Mouse (Mus musculus) embryonic fibroblast, embryonic 13.5 days (primary cell): ENCODE measurements at regions not wholly inside any gene's neighbourhood (a gene's known extent, or its start where the extent isn't known, plus 50 kb on each side); places are given as distances from the start of the nearest gene placed in this dataset.

ENCODE experiments used
- H3K27ac ChIP-seq: 2 replicates; pipeline ENCODE4 v1.5.1; 2012; ENCODE audit warnings: low read length, control low read depth, inconsistent platforms; ENCODE audit not compliant: insufficient read depth
- H3K4me1 ChIP-seq: 2 replicates; pipeline ENCODE4 v1.6.1; 2011; ENCODE audit warnings: low read length; ENCODE audit not compliant: control insufficient read depth, insufficient read depth
- H3K4me3 ChIP-seq: 2 replicates; pipeline ENCODE4 v1.5.1; 2011; ENCODE audit warnings: mild to moderate bottlenecking, control low read depth, low read length; ENCODE audit not compliant: insufficient read depth
- CTCF ChIP-seq: IDR thresholded peaks from 2 replicates; pipeline ENCODE4 v1.5.1; 2011; ENCODE audit warnings: mild to moderate bottlenecking, control low read depth, low read length, moderate library complexity, borderline replicate concordance; ENCODE audit not compliant: insufficient read depth
- POLR2A ChIP-seq: IDR thresholded peaks from 2 replicates; pipeline ENCODE4 v1.6.1; 2011; ENCODE audit warnings: low read depth, mild to moderate bottlenecking, control low read depth, low read length, moderate library complexity

DNA sequence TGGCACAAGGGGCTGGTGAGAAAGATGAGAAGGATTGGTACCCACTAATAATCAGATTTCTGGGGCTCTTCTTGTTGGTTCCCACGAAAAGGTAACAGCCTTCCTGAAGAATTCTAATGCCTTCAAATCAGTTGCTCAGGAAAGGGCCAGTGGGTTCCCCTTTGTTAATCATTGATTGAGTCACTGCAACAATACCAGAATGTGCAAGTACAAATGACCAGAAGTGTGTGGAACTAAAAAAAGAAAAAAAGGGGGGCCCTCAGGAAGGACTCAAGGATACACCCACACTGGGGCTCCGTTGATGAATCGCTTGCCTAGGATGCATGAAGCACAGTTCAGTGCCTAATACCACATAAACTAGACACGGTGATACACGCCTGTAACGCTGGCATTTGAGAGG is 179.0 kb upstream of the Klf3 start:
- no peak for TF ChIP-seq POLR2A
- TF ChIP-seq CTCF = no peak
- H3K4me1 ChIP-seq = peaks cover 3% of the 10 kb centered on the region; the same call in 1 of the 2 replicates
- H3K4me3 ChIP-seq = no peak overlapping the region
- no peak overlapping the region; the same call in 1 of the 2 replicates for H3K27ac ChIP-seq

DNA sequence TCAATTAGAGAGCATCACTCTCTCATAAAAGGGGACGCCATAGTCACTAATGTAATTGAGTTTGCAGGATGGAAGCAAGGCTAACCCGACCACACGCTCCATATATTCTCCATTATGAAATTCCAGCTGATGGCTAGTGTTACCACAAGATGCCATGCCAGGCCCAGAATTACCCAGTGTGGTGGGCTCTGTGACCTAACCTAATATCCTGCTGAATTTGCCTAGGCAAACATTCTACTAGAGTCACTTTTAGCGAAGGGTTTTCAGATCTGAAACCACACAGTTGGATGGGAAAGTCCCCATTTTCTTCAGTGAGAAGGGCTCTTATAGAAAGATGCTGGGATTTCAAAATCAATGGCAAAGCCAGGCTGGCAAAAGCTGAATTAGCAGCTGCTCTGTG is 177.8 kb upstream of the Klf3 start:
- TF ChIP-seq CTCF (no peak), POLR2A (no peak)
- H3K4me1 ChIP-seq = peaks cover 3% of the 10 kb centered on the region; the same call in 1 of the 2 replicates
- no peak overlapping the region; the same call in 1 of the 2 replicates for H3K27ac ChIP-seq
- no peak overlapping the region for H3K4me3 ChIP-seq

DNA sequence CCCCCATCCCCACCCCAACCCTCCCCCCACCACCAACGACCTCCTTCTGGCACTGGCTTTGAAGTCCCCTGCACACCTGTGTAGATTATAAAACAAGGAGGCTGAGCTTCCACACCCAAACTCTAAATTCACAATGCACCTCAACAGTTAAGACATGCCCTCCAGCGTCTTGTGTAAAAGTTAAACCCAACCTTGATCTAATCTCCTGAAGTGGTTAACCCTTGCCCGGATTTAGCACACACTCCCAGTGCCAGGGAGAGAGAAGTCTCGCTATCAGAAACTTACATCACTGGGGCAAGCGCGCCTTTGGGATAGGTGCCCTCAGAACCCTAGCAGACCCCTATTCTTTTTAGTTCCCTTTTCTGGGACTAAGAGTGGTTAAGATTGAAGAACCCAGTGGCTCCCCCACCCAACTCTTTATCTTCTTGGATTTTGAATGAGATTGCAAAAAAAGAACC is 177.3 kb upstream of the Klf3 start:
- H3K27ac ChIP-seq = no peak overlapping the region

DNA sequence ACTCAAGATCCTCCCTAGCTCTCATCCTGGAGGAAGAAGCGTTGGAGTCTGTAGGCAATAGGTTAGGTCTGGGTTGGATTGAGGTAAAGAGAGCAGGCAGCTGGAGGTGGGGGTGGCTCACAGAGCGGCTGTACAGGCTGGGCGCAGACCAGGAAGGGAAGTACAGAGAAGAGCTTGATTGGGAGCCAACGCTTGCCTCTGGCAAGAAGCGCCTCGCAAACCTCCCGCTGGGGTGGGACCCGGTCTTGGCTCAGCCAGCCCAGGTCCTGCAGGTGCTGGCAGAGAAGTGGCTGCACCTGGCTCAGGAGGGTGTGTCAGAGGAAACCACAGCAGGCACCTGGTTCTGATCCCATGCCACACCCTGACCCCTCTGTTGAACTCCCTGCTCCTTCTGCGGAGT is 176.8 kb upstream of the Klf3 start:
- Histone ChIP-seq H3K27ac (no peak overlapping the region), H3K4me3 (no peak overlapping the region), H3K4me1 (peaks cover 3% of the 10 kb centered on the region; the same call in 1 of the 2 replicates)
- TF ChIP-seq CTCF (no peak), POLR2A (no peak)

More for the DNA sequence above, 177.3 kb upstream of the Klf3 start:
- H3K4me3 ChIP-seq = no peak overlapping the region
- TF ChIP-seq POLR2A (no peak), CTCF (no peak)
- peaks cover 3% of the 10 kb centered on the region; the same call in 1 of the 2 replicates for H3K4me1 ChIP-seq

DNA sequence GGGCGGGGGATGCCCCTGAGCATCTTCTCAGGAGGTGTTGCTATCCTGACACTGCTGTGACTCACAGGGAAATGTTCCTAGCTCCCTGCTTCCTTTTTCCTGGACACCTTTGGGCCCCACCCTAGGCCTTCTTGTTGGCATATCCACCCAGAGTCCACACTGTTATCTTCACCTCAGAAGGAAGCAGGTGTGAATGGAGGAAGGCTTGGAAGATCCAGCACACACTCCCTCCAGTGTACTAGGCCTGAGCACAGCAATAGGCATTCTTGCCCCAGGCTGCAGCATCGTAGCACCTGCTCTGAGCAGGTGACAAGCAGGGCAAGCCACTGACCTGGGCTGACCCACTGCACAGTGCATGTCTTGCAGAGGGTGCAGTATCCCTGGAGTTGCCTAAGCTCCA is 172.6 kb upstream of the Klf3 start:
- no peaks in the 10 kb centered on the region for H3K4me1 ChIP-seq
- no peak overlapping the region for H3K27ac ChIP-seq
- no peak overlapping the region for H3K4me3 ChIP-seq
- TF ChIP-seq CTCF (no peak), POLR2A (no peak)

GRCm38 (mm10) chr5:64632171-64632570 is 171.0 kb upstream of the Klf3 start:
- TF ChIP-seq POLR2A (no peak), CTCF (no peak)
- Histone ChIP-seq H3K4me1 (no peaks in the 10 kb centered on the region), H3K27ac (no peak overlapping the region), H3K4me3 (no peak overlapping the region)

GRCm38 (mm10) chr5:64634008-64634407 is 169.2 kb upstream of the Klf3 start:
- Histone ChIP-seq H3K4me1 (no peaks in the 10 kb centered on the region), H3K4me3 (no peak overlapping the region), H3K27ac (no peak overlapping the region)
- TF ChIP-seq CTCF (no peak), POLR2A (no peak)

GRCm38 (mm10) chr5:64634721-64635120 is 168.5 kb upstream of the Klf3 start:
- TF ChIP-seq POLR2A = no peak
- TF ChIP-seq CTCF = no peak
- Histone ChIP-seq H3K4me3 (no peak overlapping the region), H3K27ac (no peak overlapping the region), H3K4me1 (no peaks in the 10 kb centered on the region)

DNA sequence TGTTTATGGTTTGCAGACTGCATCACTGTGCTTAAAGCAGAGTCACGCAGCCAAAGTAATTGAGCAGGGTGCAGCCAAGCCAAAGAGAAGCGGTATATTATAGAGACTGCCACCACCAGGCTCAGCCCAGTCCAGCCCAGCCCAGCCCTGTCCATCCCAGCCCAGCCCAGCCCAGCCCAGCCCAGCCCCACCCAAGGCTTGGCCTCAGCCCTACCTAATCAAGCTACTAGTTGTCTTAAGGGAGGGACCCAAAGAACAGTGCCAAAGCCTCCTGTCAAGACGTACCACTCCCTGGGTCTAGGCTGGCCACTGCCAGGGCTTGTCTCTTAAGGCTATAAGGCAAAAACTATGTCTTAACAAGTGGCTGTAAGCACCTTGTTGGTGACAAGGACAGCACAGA is 166.9 kb upstream of the Klf3 start:
- TF ChIP-seq POLR2A (no peak), CTCF (no peak)
- Histone ChIP-seq H3K4me3 (no peak overlapping the region), H3K4me1 (no peaks in the 10 kb centered on the region), H3K27ac (no peak overlapping the region)

DNA sequence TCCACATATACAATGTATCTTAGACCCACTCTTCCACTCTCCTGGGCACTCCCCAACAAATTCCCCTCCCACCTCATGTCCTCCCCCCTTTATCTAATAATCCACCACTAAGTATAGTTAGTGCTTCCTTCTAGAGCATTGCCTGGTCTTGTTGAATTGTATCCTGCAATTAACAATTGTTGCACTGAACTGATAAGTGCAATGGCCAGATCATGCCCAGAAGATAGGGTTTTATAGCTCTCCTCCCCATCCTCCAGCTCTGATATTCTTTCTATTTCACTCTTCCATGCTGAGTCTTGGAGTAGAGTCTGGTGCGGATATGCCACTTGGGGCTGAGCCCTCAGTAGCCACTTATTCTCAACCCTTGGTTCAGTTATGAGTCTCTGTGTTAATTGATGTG is 159.6 kb upstream of the Klf3 start:
- Histone ChIP-seq H3K27ac (no peak overlapping the region), H3K4me3 (no peak overlapping the region), H3K4me1 (no peaks in the 10 kb centered on the region)
- TF ChIP-seq POLR2A (no peak), CTCF (no peak)

- TF ChIP-seq POLR2A (no peak), CTCF (no peak)
- no peak overlapping the region for H3K4me3 ChIP-seq
- no peaks in the 10 kb centered on the region for H3K4me1 ChIP-seq
- no peak overlapping the region for H3K27ac ChIP-seq
Measured at GRCm38 (mm10) chr5:64647417-64648125, 155.6 kb upstream of the Klf3 start.
